Mouse (Mus musculus): ENCODE data around the gene Cnpy3.

DNA sequence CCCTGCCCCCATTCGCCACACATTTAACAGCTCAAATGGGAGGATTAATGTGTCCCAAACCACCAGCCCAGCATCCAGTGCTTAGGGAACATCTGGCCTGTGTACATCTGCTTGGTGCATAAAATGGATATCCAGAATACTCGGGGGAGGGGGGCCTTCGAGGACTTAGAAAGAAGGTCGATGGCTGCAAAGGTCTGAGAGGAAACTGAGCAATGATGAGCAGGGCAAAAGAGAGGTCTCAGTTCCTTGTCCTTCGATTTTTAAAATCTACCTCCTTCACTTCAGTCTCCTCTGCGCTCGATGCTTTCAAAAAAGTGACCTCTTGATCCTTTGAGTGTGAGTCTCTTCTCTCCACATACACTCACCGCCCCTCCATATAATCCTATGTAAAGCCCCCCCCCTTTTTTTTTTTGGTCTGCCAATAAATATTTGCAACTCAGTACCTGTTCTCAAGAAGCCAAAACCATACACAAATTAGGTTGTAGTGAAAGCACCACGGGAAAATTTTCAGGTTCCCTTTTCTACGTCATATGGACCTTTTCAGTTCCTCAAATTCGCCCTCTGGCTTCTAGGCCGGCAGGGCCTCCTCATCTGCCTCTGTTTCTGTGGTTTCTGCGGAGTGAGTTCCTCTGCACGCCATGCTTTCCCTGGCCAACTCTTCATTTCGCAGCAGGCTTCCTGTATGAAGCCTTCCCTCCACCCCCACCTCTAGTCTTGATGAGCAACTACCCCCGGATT is 789 bp downstream of the Cnpy3 start:
- TF ChIP-seq CTCF (conservative IDR thresholded peaks at IDR 0.05; ENCODE audit: low read length) (no peak), POU5F1 (IDR thresholded peaks at IDR 0.05; ENCODE audit: borderline replicate concordance, low read length) (no peak)

All from E14TG2a.4 (cell line).